Mouse (Mus musculus) hindbrain, embryonic 11.5 days (tissue): ENCODE measurements around the gene Mapkapk2. TPM values are rescaled to one million over a fixed set of nuclear protein-coding genes. Genes with fewer than 3 reads are reported as not detected.

Experiments
- ATAC-seq: fragments of 200-750 bp; cut with Nextera tagmentation; 2 replicates; pipeline ENCODE4 v1.8.0; 2017; ENCODE audit warnings: mild to moderate bottlenecking, moderate TSS enrichment, moderate library complexity; ENCODE audit not compliant: low FRiP score
- DNase-seq: peaks from one replicate; pipeline ENCODE4 v3.0.0-alpha.2; 2015; ENCODE audit warnings: low spot score
- H3K27ac ChIP-seq: fragments of 300-500 bp; sonication (generic); 2 replicates; pipeline ENCODE4 v1.5.1; 2014; ENCODE audit warnings: mild to moderate bottlenecking, low read depth, low read length
- H3K27me3 ChIP-seq: fragments of 300-500 bp; sonication (generic); 2 replicates; pipeline ENCODE4 v1.6.1; 2014; ENCODE audit warnings: mild to moderate bottlenecking, low read length, moderate library complexity, mixed read lengths; ENCODE audit not compliant: control insufficient read depth, insufficient read depth
- H3K36me3 ChIP-seq: fragments of 300-500 bp; sonication (generic); 2 replicates; pipeline ENCODE4 v1.6.1; 2014; ENCODE audit warnings: mild to moderate bottlenecking, low read length, moderate library complexity, mixed read lengths; ENCODE audit not compliant: control insufficient read depth, insufficient read depth
- H3K4me1 ChIP-seq: fragments of 300-500 bp; sonication (generic); replicated peaks from 2 replicates; pipeline ENCODE4 v1.6.1; 2014; ENCODE audit warnings: low read length, mixed read lengths; ENCODE audit not compliant: control insufficient read depth, insufficient read depth
- H3K4me2 ChIP-seq: fragments of 300-500 bp; sonication (generic); replicated peaks from 2 replicates; pipeline ENCODE4 v1.6.1; 2014; ENCODE audit warnings: mild to moderate bottlenecking, low read depth, low read length
- H3K4me3 ChIP-seq: fragments of 300-500 bp; sonication (generic); 2 replicates; pipeline ENCODE4 v1.5.1; 2014; ENCODE audit warnings: low read depth, low read length
- H3K9ac ChIP-seq: fragments of 300-500 bp; sonication (generic); 2 replicates; pipeline ENCODE4 v1.6.1; 2014; ENCODE audit warnings: low read depth, low read length
- H3K9me3 ChIP-seq: fragments of 300-500 bp; sonication (generic); 2 replicates; pipeline ENCODE4 v1.6.1; 2016; ENCODE audit warnings: low read length; ENCODE audit not compliant: control insufficient read depth
- WGBS: fragments of 180-500 bp; shearing (Covaris S2); extraction: QIAGEN DNeasy Blood & Tissue Kit; methylation state at CpG from one replicate; pipeline ENCODE4 v1.1.7; 2014; 5-methylcytosine and 5-hydroxymethylcytosine counted together
- polyA plus RNA-seq: library from polyadenylated mRNA; unstranded; fragments of >200 nt; fragmentation: Nextera tagmentation; extraction: Ambion mirVana; gene quantifications from 2 replicates; pipeline ENCODE4 v1.2.1, GENCODE M21; 2014

The Mapkapk2 gene
- polyA plus RNA-seq, 1 experiment from 2014 or later: 39.8 TPM

GRCm38 (mm10) chr1:131045723-131046355, 51.8 kb downstream of the Mapkapk2 start:
- Histone ChIP-seq H3K36me3 (no peaks in the 10 kb centered on the region), H3K4me2 (no peak overlapping the region), H3K4me3 (no peak overlapping the region), H3K27me3 (no peaks in the 10 kb centered on the region), H3K4me1 (no peaks in the 10 kb centered on the region), H3K9ac (no peak overlapping the region), H3K27ac (no peak overlapping the region), H3K9me3 (no peaks in the 10 kb centered on the region)
- DNase-seq (no peak), ATAC-seq (no peak)
- WGBS: 90% methylated on average over 2 of the region's 2 CpGs

- 91% methylated on average over 4 of the region's 4 CpGs for WGBS
- Histone ChIP-seq H3K9ac (no peak overlapping the region), H3K4me1 (no peaks in the 10 kb centered on the region), H3K9me3 (no peaks in the 10 kb centered on the region), H3K36me3 (no peaks in the 10 kb centered on the region), H3K27ac (no peak overlapping the region), H3K27me3 (no peaks in the 10 kb centered on the region), H3K4me2 (no peak overlapping the region), H3K4me3 (no peak overlapping the region)
- ATAC-seq (no peak), DNase-seq (no peak)
These were observed 54.0 kb downstream of the Mapkapk2 start for GRCm38 (mm10) chr1:131043636-131044035.

- Histone ChIP-seq H3K27ac (no peak overlapping the region), H3K36me3 (no peaks in the 10 kb centered on the region), H3K9ac (no peak overlapping the region), H3K4me1 (no peaks in the 10 kb centered on the region), H3K4me2 (no peak overlapping the region), H3K9me3 (no peaks in the 10 kb centered on the region), H3K4me3 (no peak overlapping the region), H3K27me3 (no peaks in the 10 kb centered on the region)
- 81% methylated on average over 3 of the region's 3 CpGs for WGBS
- ATAC-seq (no peak), DNase-seq (no peak)
These were observed 54.9 kb downstream of the Mapkapk2 start for GRCm38 (mm10) chr1:131042721-131043120.

- WGBS: 58% methylated on average over 2 of the region's 2 CpGs
- H3K36me3 ChIP-seq: no peaks in the 10 kb centered on the region
- DNase-seq (no peak), ATAC-seq (no peak)
- H3K9ac ChIP-seq: no peak overlapping the region
- no peaks in the 10 kb centered on the region for H3K27me3 ChIP-seq
- no peaks in the 10 kb centered on the region for H3K9me3 ChIP-seq
- H3K4me2 ChIP-seq: no peak overlapping the region
- no peak overlapping the region for H3K27ac ChIP-seq
- no peaks in the 10 kb centered on the region for H3K4me1 ChIP-seq
- H3K4me3 ChIP-seq: no peak overlapping the region
These were observed 55.4 kb downstream of the Mapkapk2 start for GRCm38 (mm10) chr1:131042263-131042662.

- Histone ChIP-seq H3K9me3 (no peaks in the 10 kb centered on the region), H3K36me3 (no peaks in the 10 kb centered on the region), H3K27me3 (no peaks in the 10 kb centered on the region), H3K4me3 (no peak overlapping the region), H3K4me1 (no peaks in the 10 kb centered on the region), H3K9ac (no peak overlapping the region), H3K27ac (no peak overlapping the region), H3K4me2 (no peak overlapping the region)
- DNase-seq (no peak), ATAC-seq (no peak)
- 90% methylated on average over 5 of the region's 5 CpGs for WGBS
These were observed 58.1 kb downstream of the Mapkapk2 start for GRCm38 (mm10) chr1:131039479-131039878.

- no peak overlapping the region for H3K27ac ChIP-seq
- ATAC-seq: no peak
- WGBS: 87% methylated on average over 10 of the region's 10 CpGs
These were observed 59.1 kb downstream of the Mapkapk2 start for GRCm38 (mm10) chr1:131038415-131039017.

GRCm38 (mm10) chr1:131038001-131038400, 59.6 kb downstream of the Mapkapk2 start:
- no peak for DNase-seq
- no peaks in the 10 kb centered on the region for H3K27me3 ChIP-seq
- no peak overlapping the region for H3K4me2 ChIP-seq
- H3K4me3 ChIP-seq: no peak overlapping the region
- 95% methylated on average over 5 of the region's 5 CpGs for WGBS
- no peaks in the 10 kb centered on the region for H3K9me3 ChIP-seq
- H3K36me3 ChIP-seq: no peaks in the 10 kb centered on the region
- no peak for ATAC-seq
- H3K27ac ChIP-seq: no peak overlapping the region
- no peaks in the 10 kb centered on the region for H3K4me1 ChIP-seq
- H3K9ac ChIP-seq: no peak overlapping the region

More at GRCm38 (mm10) chr1:131038415-131039017, 59.1 kb downstream of the Mapkapk2 start:
- H3K4me1 ChIP-seq: no peaks in the 10 kb centered on the region
- DNase-seq: no peak
- no peak overlapping the region for H3K9ac ChIP-seq
- H3K27me3 ChIP-seq: no peaks in the 10 kb centered on the region
- H3K36me3 ChIP-seq: no peaks in the 10 kb centered on the region
- H3K4me2 ChIP-seq: no peak overlapping the region
- no peak overlapping the region for H3K4me3 ChIP-seq
- no peaks in the 10 kb centered on the region for H3K9me3 ChIP-seq

- H3K9me3 ChIP-seq: no peaks in the 10 kb centered on the region
These were observed 66.4 kb downstream of the Mapkapk2 start for GRCm38 (mm10) chr1:131031267-131031666.

GRCm38 (mm10) chr1:131030261-131030660, 67.4 kb downstream of the Mapkapk2 start:
- Histone ChIP-seq H3K4me3 (no peak overlapping the region), H3K4me2 (no peak overlapping the region), H3K36me3 (no peaks in the 10 kb centered on the region), H3K9ac (no peak overlapping the region), H3K4me1 (no peaks in the 10 kb centered on the region), H3K9me3 (no peaks in the 10 kb centered on the region), H3K27ac (no peak overlapping the region), H3K27me3 (no peaks in the 10 kb centered on the region)
- WGBS: 61% methylated on average over 7 of the region's 7 CpGs
- no peak for ATAC-seq
- no peak for DNase-seq

More at GRCm38 (mm10) chr1:131031267-131031666, 66.4 kb downstream of the Mapkapk2 start:
- Histone ChIP-seq H3K4me3 (no peak overlapping the region), H3K9ac (no peak overlapping the region), H3K27ac (no peak overlapping the region), H3K4me1 (no peaks in the 10 kb centered on the region), H3K27me3 (no peaks in the 10 kb centered on the region), H3K4me2 (no peak overlapping the region), H3K36me3 (no peaks in the 10 kb centered on the region)
- ATAC-seq (no peak), DNase-seq (no peak)
- 71% methylated on average over 3 of the region's 3 CpGs for WGBS
